Mouse (Mus musculus) MEL (cell line): ENCODE data around the gene Rnf10.

Experiments used
- CTCF ChIP-seq, 3 experiments: IDR thresholded peaks in 2 of 3; conservative IDR thresholded peaks in 1 of 3; 2 replicates each; pipeline ENCODE4 v1.5.1; 2011 to 2012; ENCODE audit warnings: low read length in 3 of 3, low read depth in 2 of 3, mild to moderate bottlenecking in 2 of 3, improper control_type of control experiment in 1 of 3, inconsistent platforms in 1 of 3, mixed read lengths in 1 of 3, moderate library complexity in 1 of 3; ENCODE audit not compliant: control insufficient read depth in 1 of 3, insufficient read depth in 1 of 3, poor library complexity in 1 of 3, severe bottlenecking in 1 of 3
- EP300 ChIP-seq, 2 experiments: IDR thresholded peaks; 2 replicates each; pipeline ENCODE4 v1.6.1; 2011; ENCODE audit warnings: improper control_type of control experiment in 2 of 2, low read length in 2 of 2, low read depth in 1 of 2, mild to moderate bottlenecking in 1 of 2
- GABPA ChIP-seq: IDR thresholded peaks from 2 replicates; pipeline ENCODE4 v1.6.1; 2012; ENCODE audit warnings: low read depth, mild to moderate bottlenecking, inconsistent platforms, low read length, improper control_type of control experiment, moderate library complexity
- HCFC1 ChIP-seq: IDR thresholded peaks from 2 replicates; pipeline ENCODE4 v1.6.1; 2012; ENCODE audit warnings: low read depth, mild to moderate bottlenecking, inconsistent platforms, low read length, improper control_type of control experiment, moderate library complexity
- MYC ChIP-seq: IDR thresholded peaks from 2 replicates; pipeline ENCODE4 v1.6.1; 2011; ENCODE audit warnings: low read depth, mild to moderate bottlenecking, low read length, improper control_type of control experiment, moderate library complexity
- POLR2A ChIP-seq, 2 experiments: IDR thresholded peaks; 2 replicates each; pipeline ENCODE4 v1.6.1; 2011 to 2012; ENCODE audit warnings: low read length in 2 of 2, mild to moderate bottlenecking in 2 of 2, control low read depth in 1 of 2, improper control_type of control experiment in 1 of 2, low read depth in 1 of 2, moderate library complexity in 1 of 2; ENCODE audit not compliant: control insufficient read depth in 1 of 2, insufficient read depth in 1 of 2, poor library complexity in 1 of 2
- USF1 ChIP-seq: IDR thresholded peaks from 2 replicates; pipeline ENCODE4 v1.6.1; 2014; ENCODE audit warnings: low read depth, mild to moderate bottlenecking, inconsistent platforms, low read length, improper control_type of control experiment, moderate library complexity
- USF2 ChIP-seq, 2 experiments: IDR thresholded peaks; 2 replicates each; pipeline ENCODE4 v1.6.1; 2011 to 2012; ENCODE audit warnings: improper control_type of control experiment in 2 of 2, low read length in 2 of 2, borderline replicate concordance in 1 of 2, inconsistent platforms in 1 of 2, low read depth in 1 of 2, mild to moderate bottlenecking in 1 of 2; ENCODE audit not compliant: insufficient read depth in 1 of 2
- ZMIZ1 ChIP-seq: IDR thresholded peaks from 2 replicates; pipeline ENCODE4 v1.6.1; 2012; ENCODE audit warnings: low read depth, mild to moderate bottlenecking, inconsistent platforms, low read length, improper control_type of control experiment, moderate library complexity

DNA sequence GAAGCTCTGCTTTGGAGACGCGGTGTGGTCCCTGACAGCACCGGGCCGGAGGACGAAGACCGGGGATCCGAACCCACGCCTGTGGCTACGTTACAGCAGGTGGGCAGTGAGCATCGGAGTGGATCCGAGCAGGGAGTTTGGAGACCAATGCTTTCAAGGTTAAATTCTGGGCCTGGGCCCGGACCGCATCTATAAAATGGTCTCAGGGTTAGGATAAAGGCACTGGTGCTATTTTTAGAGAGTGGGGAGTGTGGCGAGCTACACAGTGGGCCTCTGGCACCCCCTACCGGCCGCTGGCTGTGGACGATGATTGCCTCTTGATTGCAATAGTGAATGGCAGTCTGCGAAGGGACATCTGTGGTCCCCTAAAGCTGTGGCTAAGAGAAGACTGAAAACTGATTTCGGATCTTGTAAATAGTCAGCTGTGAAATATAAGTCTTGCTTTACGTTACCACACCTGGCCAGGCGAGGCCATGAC is 36.9 kb downstream of the Rnf10 start, which contains the start of gene Pop5:
- TF ChIP-seq MYC: 0 out of 2 replicates have a peak, but pooled peaks have one; percentile 24
- TF ChIP-seq ZMIZ1: no peak
- TF ChIP-seq CTCF (IDR thresholded peaks at IDR 0.05 in 2 of 3, conservative IDR thresholded peaks at IDR 0.05 in 1 of 3; ENCODE audit: control insufficient read depth in 1 of 3, insufficient read depth in 1 of 3, low read depth in 2 of 3, low read length in 3 of 3, poor library complexity in 1 of 3, severe bottlenecking in 1 of 3): peak; percentile 93 to 97 (median 95)
- TF ChIP-seq GABPA: no peak
- no peak for TF ChIP-seq USF1
- no peak for TF ChIP-seq USF2 (IDR thresholded peaks at IDR 0.05; ENCODE audit: borderline replicate concordance in 1 of 2, insufficient read depth in 1 of 2, low read depth in 1 of 2, low read length in 2 of 2)
- TF ChIP-seq HCFC1: peak; percentile 29; the same call in 1 of the 2 replicates
- no peak for TF ChIP-seq EP300 (IDR thresholded peaks at IDR 0.05; ENCODE audit: low read depth in 1 of 2, low read length in 2 of 2)
- TF ChIP-seq POLR2A (IDR thresholded peaks at IDR 0.05; ENCODE audit: control insufficient read depth in 1 of 2, insufficient read depth in 1 of 2, low read depth in 1 of 2, low read length in 2 of 2, poor library complexity in 1 of 2): no peak
